Mouse (Mus musculus) stomach, postnatal 0 days (tissue): ENCODE data around the gene Khsrp.
A peak's percentile ranks its signal among the peaks of the same experiment; 100 is the strongest.

ENCODE experiments used
- CTCF ChIP-seq: IDR thresholded peaks from 2 replicates; pipeline ENCODE4 v1.5.1; 2016; ENCODE audit warnings: antibody characterized with exemption, low read depth, mild to moderate bottlenecking, moderate library complexity
- EP300 ChIP-seq: optimal IDR thresholded peaks from 2 replicates; pipeline ENCODE3; 2016; ENCODE audit warnings: antibody characterized with exemption

DNA sequence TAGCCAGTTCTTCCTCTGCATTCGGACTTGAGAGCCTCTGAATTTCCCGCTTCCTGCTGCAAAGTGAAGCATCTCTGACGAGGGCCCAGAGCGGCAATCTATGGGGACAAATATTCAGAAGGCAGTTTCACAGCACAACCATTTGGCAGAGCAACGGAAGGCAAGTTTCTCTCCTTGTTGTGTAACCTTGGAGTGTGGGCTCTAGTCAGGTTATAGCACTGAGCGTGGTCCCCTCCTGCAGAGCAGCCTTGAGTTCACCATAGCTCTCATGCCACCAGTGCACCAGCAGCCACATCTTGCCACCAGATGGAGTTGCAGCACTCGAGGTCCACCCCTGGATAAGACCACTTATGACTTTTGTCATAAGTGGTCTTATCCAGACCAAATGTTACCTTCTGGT is 42.9 kb downstream of the Khsrp start:
- peak; percentile 45 for TF ChIP-seq CTCF
- no peak for TF ChIP-seq EP300
